Mouse (Mus musculus) adrenal gland, adult 18-20 months (tissue): Measurements from ENCODE around the gene Isg20. TPM values are rescaled to one million over a fixed set of nuclear protein-coding genes. Genes with fewer than 3 reads are reported as not detected.
A peak's percentile ranks its signal among the peaks of the same experiment; 100 is the strongest.

Source experiments
- DNase-seq, 2 experiments: peaks; one replicate each; pipeline ENCODE4 v3.0.0; 2021 to 2022; ENCODE audit warnings: low spot score in 2 of 2
- total RNA-seq, 2 experiments: library from RNA; stranded (reverse); gene quantifications; 1 replicate in 1 of 2; 2 replicates in 1 of 2; pipeline ENCODE4 v1.2.3; 2021

Gene Isg20
- total RNA-seq, 2 experiments from 2014 or later = 5.4 to 12.2 TPM

- no peak for DNase-seq
Observed at GRCm38 (mm10) chr7:78897567-78897966, 15.7 kb upstream of the Isg20 start.

- DNase-seq = no peak
Observed at GRCm38 (mm10) chr7:78903174-78903870, 9.9 kb upstream of the Isg20 start.

- no peak for DNase-seq
Observed at GRCm38 (mm10) chr7:78904175-78904574, 9.0 kb upstream of the Isg20 start.

GRCm38 (mm10) chr7:78909026-78909425, 4.2 kb upstream of the Isg20 start:
- no peak for DNase-seq

GRCm38 (mm10) chr7:78910336-78911098, 2.7 kb upstream of the Isg20 start:
- no peak for DNase-seq

GRCm38 (mm10) chr7:78911209-78911608, 2.0 kb upstream of the Isg20 start:
- no peak for DNase-seq

- DNase-seq = no peak
Observed at GRCm38 (mm10) chr7:78912253-78912973, 811 bp upstream of the Isg20 start.

GRCm38 (mm10) chr7:78913649-78914544, 673 bp downstream of the Isg20 start:
- DNase-seq = peak; percentile 66 to 75

GRCm38 (mm10) chr7:78914545-78914845, 1.3 kb downstream of the Isg20 start:
- DNase-seq = no peak

GRCm38 (mm10) chr7:78914896-78915510, 1.8 kb downstream of the Isg20 start:
- DNase-seq = no peak

- no peak for DNase-seq
Observed at GRCm38 (mm10) chr7:78918686-78919085, 5.5 kb downstream of the Isg20 start.

GRCm38 (mm10) chr7:78922506-78922905, 9.3 kb downstream of the Isg20 start:
- no peak for DNase-seq

- peak; percentile 62 to 71 for DNase-seq
Observed at GRCm38 (mm10) chr7:78924300-78924699, 11.1 kb downstream of the Isg20 start.

- DNase-seq = no peak
Observed at GRCm38 (mm10) chr7:78924796-78925195, 11.6 kb downstream of the Isg20 start.

GRCm38 (mm10) chr7:78925680-78926079, 12.5 kb downstream of the Isg20 start:
- DNase-seq = no peak

GRCm38 (mm10) chr7:78926156-78926555, 12.9 kb downstream of the Isg20 start:
- no peak for DNase-seq

- DNase-seq = no peak
Observed at GRCm38 (mm10) chr7:78927266-78927665, 14.0 kb downstream of the Isg20 start.

- DNase-seq = no peak
Observed at GRCm38 (mm10) chr7:78938957-78939602, 25.9 kb downstream of the Isg20 start.

GRCm38 (mm10) chr7:78940971-78941370, 27.7 kb downstream of the Isg20 start:
- DNase-seq = no peak

GRCm38 (mm10) chr7:78942544-78942943, 29.3 kb downstream of the Isg20 start:
- no peak for DNase-seq
